Mouse (Mus musculus) thymus, postnatal 4 days (tissue): Measurements from ENCODE around the gene Tfe3.
"Not testable (repeated sequence)": the region's sequence is repeated elsewhere in the genome, so short reads cannot be mapped to it uniquely, and the experiment has no call there.

Source experiments
- DNase-seq: peaks from one replicate; pipeline ENCODE4 v3.0.0; 2021

Gene Tfe3

DNA sequence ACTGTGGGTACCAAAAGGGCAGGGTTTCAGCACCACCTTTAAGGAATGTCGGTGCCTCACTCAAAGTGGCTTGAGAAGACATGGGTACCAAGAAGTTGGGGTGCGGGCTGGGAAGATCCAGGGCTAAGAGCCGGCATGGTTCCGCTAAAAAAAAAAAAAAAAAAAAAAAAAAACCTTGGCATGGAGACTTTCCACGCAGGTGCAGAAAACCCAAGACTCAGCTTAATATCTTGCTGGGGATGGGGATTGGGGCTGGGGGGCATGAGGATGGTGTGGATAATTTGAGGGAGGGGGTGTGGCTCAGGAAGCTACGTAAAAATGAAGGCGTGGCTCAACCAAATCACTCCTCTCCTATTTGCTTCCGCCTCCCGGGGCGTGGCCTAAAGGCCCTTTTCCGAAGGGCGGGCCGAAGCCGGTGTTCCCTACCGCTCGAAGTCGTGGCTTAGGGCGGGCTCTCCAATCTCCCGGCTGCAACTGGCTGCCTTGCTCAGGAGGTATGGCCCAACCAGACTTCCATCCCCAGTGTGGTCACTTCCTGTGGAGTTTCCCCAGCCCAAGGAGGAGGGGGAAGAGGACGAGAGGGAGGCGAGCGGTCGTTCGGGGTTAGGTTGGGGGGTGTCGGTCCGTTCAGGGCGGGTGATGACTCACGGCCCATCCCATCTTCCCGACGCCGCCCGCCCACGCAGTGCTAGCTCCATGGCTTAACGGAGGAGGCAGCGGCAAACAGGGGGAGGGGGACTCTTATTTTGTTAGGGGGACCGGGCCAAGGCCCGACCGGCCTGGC, at the start of gene Tfe3:
Tfe3 (plus strand) TSS at position 424 of the 784 bp plus-strand sequence.
- peak; percentile 81 for DNase-seq

DNA sequence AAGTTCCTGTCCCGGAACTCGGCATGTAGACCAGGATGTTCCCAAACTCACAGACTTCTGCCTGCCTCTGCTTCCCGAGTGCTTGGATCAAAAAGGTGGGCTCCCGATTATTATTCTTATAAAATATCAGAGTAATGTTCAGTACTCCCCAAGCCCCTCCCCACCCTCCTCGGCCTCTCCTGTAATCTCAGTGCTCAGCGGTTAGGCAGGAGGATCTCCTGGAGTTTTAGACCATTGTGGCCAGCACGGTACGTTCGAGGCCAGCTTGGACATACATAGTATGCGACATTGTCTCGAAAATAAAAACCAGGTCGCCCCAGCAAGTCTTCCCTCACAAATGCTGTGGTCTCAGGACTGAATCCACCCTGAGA, 48.6 kb upstream of the Tfe3 start:
- DNase-seq, result not testable (repeated sequence)

DNA sequence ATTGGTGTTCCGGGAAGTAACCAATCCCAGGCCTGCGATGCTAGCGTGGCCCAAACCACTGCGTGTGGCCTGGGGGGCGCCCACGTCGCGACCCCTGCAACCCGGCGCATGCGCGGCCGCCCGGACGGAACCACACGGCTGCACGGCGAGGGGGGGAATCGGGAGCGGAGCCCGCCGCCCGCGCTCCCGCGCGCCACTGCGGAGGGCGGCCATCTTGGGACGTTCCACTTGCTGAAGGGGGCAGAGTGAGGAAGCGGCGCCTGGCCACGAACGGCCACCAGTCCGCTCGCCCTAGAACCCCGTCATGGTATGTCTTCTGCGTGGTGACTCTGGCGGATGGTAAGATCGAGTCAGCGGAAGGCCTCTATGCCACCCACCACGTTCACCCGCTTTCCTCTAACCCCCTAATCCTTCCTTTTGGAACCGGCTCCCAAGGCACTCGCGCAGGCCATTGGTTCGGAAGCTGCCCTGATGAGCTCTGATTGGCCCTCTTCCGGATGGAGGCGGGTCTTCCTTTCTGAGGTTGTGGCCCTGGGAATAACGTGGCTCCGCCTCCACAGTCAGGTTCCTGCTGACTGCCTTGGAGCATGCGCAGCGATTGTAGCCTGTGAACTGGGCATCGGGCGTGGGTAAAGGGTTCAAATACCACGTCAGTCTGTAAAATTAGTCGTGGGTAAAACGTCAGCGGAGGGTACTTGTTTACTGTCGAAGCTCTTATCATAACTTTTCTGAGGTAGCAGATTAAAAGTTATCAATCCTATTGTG, 48.0 kb upstream of the Tfe3 start, which contains the start of gene Wdr45:
Wdr45 (plus strand) TSS at position 199 of the 765 bp plus-strand sequence.
- peak; percentile 90 for DNase-seq

DNA sequence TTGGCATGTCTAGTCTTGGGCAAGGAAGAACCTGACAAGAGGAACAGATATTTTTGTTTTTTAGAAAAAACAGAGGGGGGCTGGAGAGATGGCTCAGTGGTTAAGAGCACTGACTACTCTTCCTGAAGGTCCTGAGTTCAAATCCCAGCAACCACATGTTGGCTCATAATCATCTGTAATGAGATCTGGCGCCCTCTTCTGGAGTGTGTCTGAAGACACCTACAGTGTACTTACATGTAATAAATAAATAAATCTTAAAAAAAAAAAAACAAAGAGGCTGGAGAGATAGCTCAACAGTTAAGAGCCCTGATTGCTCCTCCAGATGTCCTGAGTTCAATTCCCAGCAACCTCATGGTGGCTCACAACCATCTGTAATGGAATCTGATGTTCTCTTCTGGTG, 46.3 kb upstream of the Tfe3 start:
- peak; percentile 43 for DNase-seq

DNA sequence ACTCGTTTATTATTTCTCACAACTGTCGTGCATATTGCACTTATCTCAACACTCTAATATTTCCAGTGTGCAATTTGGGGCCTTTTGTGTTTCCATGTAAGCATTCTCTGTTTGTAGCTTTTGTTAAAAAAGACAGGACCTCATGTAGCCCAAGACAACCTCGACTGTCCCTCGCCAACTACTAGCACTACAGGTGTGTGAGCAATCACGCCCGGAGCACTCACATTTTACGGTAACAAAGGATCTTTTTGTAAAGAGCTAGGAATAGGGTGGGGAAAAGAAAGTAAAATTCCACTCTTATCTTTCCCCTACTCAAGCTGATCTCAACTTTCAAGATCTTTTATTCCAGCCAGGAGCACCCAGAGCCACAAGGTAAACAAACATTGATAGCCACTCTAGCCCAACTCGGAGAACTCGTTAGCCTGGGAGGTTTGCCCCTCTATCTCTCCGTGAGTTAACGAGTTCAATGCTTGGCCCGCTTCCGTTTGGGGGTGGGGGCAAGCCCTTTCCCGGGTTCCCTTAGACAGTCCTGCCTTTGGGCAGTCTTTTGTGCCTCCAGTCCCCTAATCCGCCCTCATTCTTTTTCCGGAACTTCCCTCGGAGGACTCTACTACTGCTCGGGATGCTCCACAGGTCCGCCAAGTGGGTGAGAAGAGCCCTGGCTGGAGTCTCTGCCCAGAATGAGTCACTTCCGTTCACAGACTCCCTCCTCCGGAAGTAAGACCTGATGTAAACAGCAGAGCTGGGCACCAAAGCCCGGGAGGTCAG, 40.7 kb upstream of the Tfe3 start, which contains the start of gene Gm45208:
Gm45208 (plus strand) TSS at position 732 of the 768 bp plus-strand sequence.
- DNase-seq, result peak; percentile 63

DNA sequence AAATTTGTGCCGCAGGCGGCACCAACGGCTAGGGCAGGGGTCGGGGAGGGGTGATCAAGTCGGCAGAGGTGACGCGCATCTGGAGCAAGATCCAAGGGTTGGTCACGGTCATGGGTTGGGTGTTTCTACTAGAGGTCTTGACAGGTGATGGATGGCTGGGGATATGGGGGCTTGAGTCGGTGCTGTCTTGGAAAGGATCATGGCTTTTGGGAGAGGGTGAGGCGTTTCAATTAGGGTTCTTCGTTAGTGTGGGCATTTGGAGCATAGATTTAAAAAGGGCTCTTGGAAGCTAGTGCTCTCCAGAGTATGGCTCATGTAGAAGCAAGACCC, 40.1 kb upstream of the Tfe3 start:
- DNase-seq, result no peak

DNA sequence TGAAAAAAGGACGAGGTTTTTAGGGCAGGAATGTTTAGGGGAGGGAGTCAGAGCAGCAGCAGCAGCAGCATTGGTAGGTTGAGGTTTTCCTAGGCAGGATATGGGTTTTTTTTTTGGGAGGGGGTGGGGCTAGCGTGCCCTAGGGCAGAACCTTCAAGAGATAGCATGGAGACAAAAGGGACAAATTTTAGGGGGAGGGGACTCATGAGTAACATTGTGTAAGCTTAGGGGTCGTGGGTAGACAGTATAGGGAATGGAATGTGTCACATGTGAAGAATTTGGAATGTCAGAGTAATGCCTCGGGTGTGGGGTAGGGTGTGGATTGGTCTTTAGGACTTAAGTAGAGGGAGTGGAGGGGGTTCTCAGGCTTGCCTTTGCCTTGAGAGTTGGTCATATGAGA, 39.7 kb upstream of the Tfe3 start:
- no peak for DNase-seq

DNA sequence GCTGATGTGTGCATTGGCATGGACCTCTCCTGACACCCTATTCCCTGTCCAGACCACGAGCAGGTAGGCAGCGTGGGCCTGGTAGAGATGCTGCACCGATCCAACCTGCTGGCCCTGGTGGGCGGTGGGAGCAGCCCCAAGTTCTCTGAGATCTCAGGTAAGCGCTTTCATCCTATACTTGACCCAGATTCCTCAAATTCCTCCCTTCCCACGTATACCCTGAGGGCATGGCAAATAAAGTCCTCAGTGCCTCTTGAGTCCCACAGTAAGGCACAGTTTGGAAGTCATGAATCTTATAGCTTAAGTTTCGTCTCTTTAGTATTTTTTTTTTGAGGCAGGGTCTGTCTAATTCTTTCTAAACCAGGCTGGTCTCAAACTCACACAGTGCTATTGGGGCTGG, 38.2 kb upstream of the Tfe3 start:
- no peak for DNase-seq

DNA sequence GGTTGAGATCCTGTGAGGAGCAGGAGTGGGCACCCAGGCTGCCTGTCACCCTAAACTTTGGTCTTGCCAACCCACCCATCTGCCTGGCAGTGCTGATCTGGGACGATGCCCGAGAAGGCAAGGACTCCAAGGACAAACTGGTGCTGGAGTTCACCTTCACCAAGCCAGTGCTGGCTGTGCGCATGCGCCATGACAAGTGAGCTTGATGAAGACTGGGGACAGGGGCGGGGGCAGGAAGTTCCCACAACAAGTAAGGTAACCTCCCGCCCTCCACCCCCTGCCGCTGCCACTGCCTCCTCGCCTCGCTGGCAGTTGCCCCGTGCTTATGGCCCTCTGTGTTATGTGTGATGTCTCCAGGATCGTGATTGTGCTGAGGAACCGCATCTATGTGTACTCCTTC, 36.5 kb upstream of the Tfe3 start:
- DNase-seq, result no peak

DNA sequence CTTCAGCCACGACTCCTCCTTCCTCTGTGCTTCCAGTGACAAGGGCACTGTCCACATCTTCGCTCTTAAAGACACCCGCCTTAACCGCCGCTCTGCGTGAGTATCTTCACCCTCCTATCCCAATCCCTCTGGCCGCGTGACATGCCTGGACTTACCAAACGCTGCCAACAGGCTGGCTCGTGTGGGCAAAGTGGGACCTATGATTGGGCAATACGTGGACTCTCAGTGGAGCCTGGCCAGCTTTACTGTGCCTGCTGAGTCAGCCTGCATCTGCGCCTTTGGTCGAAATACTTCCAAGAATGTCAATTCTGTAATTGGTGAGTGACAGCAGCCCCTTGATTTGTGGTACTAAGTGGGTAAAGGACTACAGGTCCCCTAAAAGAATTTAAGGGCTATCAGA, 35.2 kb upstream of the Tfe3 start:
- DNase-seq, result no peak

DNA sequence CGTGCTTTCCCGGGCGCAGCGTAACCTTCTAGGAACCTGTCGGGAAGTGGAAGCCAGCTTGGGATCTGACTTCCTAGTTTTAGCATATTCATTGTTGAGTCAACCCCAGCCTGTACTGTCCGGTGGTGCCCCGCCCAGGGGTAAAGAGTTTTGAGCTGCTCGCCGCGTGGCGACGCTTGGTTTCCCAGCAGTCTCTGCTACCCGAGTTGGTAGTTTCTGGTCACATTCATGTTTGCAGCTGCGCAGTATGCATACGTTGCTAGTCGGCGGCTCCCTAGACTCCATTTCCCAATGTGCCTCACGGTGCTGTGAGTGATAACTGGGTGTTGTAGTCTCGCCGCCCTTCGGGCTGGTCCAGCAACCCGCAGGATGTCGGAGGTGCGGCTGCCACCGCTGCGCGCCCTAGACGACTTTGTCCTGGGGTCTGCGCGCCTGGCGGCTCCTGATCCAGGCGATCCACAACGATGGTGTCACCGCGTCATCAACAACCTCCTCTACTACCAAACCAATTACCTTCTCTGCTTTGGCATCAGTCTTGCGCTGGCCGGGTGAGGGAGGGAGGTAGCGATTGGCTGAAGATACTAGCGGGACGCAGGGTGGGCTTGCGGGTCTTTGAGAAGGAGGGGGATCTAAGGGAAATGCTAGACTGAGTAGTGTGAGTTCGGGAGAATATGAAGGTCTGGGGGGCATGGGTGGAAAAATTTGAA, 34.0 kb upstream of the Tfe3 start, which contains the start of gene Praf2:
Praf2 (plus strand) TSS at position 225 of the 707 bp plus-strand sequence.
- DNase-seq, result peak; percentile 73

DNA sequence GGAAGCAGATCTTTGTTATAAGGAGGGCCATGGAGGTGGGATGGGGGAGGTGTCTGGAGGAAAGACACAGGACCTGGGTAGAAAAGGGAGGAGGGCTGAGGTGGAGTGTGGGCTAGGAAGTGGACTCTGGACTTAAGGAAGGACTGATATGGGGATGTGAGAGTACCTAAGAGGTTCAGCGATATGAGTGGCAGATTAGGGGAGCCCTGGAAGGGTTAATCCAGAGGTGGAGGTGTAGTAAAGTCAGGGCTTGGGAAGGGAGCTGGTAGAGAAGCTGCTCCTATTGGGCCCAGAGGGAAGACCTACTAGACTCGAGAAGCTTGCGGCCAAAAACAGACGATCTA, 33.5 kb upstream of the Tfe3 start:
- no peak for DNase-seq

DNA sequence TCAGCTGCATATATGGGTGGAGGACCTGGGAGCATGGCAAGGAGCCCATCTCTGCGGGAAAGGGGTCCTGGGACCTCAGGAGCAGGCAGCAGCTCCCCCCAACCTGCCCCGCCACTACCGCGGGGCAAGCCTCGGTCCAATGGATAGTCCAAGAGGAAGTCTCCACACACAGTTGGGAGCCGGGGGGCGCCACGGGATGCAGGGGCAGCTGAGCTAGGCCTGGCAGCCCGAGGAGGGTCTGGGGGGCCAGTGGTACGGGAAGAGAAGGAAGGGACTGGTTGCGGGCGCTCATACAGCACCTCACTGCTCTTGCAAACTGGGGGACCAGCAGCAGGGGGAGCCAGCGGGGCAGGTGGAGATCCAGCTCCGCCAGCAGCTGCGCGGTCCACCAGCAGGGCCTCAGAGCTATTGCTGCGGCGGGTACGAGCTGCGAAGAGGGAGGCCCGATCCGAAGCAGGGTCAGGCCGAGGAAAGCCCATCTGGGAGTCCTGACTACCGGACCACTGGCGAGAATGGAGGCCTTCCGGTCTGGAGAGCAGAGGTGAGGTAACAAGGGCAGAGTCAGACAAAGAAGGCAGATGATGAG, 28.7 kb upstream of the Tfe3 start:
- DNase-seq, result peak; percentile 94

DNA sequence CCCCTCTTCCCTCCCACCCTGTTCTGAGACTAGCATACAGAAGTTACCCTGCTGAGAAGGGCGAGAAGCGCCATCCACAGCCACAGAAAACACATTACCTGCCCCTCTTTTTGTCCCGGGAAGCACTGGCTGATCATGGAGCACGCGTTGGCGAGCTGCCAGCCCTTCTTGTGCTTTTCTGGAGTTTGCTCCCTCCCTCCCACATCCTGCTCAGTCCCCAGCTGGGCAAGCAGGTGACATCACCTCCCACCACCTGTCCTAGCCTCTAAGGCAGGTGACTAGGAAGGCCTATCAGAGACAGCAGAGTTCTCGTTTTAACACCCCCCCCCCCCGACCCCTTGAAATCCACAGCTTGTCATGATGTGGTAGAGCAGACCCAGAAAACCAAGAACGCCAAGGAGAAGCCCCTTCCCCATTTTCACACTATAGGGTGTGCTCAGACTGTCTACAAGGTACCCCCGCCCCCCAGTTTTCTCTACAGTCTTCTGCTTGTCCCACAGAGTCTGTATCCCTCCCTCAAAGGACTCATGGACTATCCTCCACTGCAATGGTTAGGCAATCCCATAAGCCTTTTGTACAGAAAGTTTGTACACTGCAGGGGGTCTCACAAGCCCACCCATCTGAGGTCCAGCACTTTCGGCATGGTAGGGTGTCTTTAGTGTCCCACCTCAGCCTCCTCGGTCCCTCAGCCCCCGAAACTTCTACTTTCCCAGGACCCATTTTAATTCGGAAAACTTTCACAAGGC, 22.9 kb upstream of the Tfe3 start:
- DNase-seq, result no peak

DNA sequence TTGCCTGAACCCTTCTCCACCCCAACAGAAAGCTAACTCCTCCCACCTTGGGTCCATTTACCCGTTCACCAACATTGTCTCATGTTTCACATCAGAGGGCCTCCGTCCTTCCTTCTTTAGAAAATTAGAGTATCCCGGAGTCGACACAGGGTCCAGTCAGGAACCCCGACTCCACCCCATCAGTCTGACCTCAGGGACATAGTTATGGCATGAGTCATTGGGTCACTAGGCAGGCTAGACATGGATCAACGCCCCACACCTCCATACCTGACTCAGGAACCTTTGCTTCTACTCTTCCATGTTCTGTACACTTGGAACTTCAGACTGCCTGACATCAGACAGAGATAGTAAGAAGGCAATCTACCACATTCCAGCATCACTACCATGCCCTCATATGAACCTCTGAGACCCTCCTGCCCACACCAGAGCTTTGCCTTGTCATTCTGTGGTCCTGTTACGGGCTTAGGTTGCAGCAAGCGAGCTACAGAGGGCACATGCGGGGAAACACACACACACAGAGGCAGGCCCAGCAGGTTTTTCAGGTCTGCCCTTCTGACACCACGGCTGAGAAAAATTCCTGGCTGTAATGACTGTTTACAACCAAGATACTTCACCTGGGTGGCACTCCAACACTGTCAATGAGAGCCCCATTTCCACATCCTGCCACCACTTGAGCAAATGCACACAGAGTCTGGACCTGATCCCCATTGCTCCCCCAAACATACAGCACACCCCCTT, 22.1 kb upstream of the Tfe3 start:
- no peak for DNase-seq

DNA sequence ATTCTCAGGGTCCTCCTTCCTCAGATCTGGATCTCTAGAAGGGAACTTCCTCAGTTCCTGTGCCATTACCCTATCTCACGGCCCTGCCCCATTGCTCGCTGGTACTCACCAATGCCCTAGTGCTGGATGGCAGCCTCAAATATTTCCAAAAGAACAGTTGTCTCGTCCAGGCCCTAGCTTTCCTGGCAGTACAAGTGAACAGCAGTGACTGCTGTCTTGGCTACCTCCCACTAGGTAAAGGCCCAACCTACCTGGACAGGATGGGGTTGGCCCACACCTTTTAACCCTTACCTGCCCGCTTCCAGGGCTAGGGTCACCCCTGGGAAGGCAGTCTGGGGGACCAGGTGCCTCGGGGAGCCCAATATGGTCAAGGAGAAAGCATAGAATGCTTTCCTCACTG, 21.3 kb upstream of the Tfe3 start:
- no peak for DNase-seq

DNA sequence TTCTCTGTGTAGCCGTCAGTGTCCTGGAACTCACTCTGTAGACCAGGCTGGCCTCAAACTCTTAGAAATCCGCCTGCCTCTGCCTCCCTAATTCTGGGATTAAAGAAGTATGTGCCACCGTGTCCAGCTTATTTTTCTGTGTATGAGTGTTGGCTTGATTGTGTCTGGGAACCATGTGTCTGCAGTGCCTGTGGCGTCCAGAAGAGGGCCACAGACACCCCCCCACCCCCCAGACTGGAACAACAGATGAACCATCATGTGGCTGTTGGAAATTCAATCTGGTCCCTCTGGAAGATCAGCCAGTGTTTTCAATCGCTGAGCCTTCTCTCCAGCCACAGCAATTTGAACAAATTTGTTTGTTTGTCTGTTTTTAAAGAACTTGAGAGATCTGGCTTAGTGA, 18.9 kb upstream of the Tfe3 start:
- DNase-seq, result no peak

DNA sequence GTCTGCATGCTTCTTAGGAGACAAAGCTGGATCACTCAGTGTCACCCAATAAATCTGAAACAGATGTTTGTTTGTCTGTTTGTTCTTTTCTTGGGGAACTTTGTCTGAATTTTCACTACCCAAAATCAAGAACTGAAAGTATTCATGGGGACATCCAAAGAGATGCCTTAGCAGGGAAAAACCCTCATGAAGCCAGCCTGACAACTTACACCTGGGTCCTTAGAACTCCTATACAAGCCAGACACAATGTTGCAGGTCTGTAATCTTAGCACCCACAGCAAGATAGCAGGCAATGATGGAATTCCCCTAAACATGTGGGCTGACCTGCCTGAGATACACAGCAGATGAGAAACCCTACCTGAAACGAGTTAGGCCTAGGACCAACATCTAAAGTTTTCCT, 17.4 kb upstream of the Tfe3 start:
- no peak for DNase-seq

DNA sequence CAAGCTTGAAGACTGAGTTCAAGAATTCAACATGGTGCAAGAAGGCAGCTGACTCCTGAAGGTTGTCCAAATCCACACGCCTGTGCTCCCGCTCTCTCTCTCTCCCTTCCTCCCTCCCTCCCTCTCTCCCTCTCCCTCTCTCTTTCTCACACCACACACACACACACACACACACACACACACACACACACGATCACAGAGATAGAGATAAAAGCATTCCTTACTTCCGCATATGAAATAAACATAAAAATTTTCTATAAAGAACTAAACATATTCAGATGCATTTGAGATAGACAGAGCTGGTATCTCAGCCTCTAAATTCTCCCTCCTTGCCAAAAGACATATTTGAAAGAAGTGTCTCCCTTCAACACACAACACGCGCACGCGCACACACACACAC, 16.9 kb upstream of the Tfe3 start:
- no peak for DNase-seq

DNA sequence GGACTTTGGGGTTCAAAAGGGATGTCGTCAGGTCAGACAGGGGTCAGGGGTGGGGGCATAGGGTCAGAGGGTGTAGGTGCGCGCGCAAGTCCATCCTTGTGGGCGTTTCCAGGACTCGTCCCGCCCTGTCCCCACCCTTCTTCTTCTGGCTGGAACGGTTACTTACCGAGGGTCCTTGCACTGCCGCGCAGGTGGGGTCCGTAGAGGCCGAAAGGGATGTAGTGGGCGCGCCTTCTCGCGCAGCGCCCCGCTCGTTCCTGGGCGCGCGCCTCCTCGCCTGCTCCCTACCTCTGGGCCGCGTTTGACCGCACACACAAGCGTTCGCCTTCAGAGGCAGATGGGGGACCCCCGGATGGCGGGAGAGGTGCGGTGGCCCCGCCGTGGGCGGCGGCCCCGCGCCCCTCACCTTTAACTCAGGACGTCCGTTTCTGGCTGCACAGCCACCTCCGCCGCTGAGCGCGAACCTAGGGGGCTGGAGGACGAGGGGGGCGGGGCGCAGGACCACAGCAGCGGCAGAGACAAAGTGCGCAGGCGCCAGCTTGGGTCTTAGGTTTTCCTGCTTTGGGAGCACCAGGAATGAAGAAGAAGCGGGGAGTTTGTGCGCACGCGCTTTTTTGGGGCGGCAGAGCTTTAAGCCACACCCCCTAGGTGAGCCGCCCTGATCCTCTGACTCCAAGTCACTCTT, 11.8 kb upstream of the Tfe3 start, which contains the start of gene Ccdc120:
Ccdc120 (minus strand) TSS at position 474 of the 685 bp plus-strand sequence.
- DNase-seq, result peak; percentile 48
